Mouse (Mus musculus): Measurements from ENCODE around the gene Vegfb.

DNA sequence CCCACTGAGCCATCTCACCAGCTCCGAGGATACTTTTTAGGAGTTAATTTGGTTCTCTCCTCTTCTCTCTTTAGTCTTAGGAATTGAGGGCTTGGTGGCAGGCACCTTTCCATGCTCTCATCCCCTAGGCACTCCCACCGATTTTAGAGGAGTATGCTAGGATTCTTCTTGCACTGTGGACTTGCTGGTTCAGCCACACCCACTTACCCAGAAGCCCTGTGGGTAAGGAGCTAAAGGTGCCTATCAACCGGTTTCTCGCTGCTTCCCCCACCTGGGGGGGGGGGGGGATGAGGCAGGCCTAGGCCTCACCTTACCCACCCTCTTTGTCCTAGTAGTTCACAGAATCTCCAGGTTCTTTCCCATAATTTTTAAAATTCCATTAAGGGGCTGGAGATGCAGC, 39.7 kb downstream of the Vegfb start:
- TF ChIP-seq CTCF (conservative IDR thresholded peaks at IDR 0.05; ENCODE audit: low read length) (no peak), POU5F1 (IDR thresholded peaks at IDR 0.05; ENCODE audit: borderline replicate concordance, low read length) (no peak), NANOG (IDR thresholded peaks at IDR 0.05; ENCODE audit: borderline replicate concordance, low read length) (no peak)

All from E14TG2a.4 (cell line).